Mouse (Mus musculus): Measurements from ENCODE around the gene Creg1. TPM values are rescaled to one million over a fixed set of nuclear protein-coding genes. Genes with fewer than 3 reads are reported as not detected.

The Creg1 gene
- 66.3 and 74.9 TPM in 2 replicates for polyA plus RNA-seq (2015; fragmentation: Nextera tagmentation; extraction: Ambion mirVana)

DNA sequence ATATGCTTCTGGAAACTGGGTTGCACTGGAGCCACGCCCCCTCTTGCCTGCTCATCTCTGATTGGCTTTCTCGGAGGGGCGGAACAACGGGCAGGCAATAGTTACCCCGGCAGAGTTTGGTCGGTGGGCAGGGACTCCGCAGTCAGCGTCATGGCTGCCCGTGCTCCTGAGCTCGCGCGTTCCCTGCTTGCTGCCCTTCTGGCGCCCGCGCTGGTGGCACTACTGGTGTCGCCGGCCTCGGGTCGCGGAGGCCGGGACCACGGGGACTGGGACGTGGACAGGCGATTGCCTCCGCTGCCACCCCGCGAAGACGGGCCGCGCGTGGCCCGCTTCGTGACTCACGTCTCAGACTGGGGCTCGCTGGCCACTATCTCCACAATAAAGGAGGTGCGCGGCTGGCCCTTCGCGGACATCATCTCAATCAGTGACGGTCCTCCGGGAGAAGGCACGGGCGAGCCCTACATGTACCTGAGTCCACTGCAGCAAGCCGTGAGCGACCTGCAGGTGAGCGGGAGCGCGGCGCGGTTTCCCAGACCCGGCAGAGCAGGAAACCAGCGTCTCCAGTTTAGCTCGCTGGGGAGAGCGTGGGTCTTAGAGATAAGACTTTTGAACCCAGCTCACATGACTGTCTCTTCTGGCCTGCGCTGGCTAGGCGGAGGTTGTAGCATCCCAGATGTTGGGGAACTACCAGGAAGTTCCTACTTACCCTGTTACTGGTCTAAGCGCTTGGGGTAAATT lies at the start of gene Creg1:
TSS of gene Creg1 (plus strand) at position 112 of the 738 bp plus-strand sequence.
- H3K36me3 ChIP-seq: no peaks in the 10 kb centered on the region
- peak within 1 kb of the TSS; percentile 71 for H3K27ac ChIP-seq
- no peaks in the 10 kb centered on the region for H3K27me3 ChIP-seq
- ATAC-seq (ENCODE audit: borderline replicate concordance, extremely low read depth, low FRiP score, low TSS enrichment): peak; percentile 97
- H3K9me3 ChIP-seq: no peaks in the 10 kb centered on the region
- H3K4me3 ChIP-seq: peak within 1 kb of the TSS; percentile 69
- H3K4me2 ChIP-seq: peak within 1 kb of the TSS; percentile 92
- WGBS: under 1% methylated on average over 57 of the region's 57 CpGs
- peaks cover 17% of the 10 kb centered on the region for H3K4me1 ChIP-seq
- peak within 1 kb of the TSS; percentile 83 for H3K9ac ChIP-seq

- peaks cover 21% of the 10 kb centered on the region for H3K4me1 ChIP-seq
- H3K4me2 ChIP-seq: no peak overlapping the region
- ATAC-seq (ENCODE audit: borderline replicate concordance, extremely low read depth, low FRiP score, low TSS enrichment): no peak
- H3K27me3 ChIP-seq: no peaks in the 10 kb centered on the region
- H3K9me3 ChIP-seq: no peaks in the 10 kb centered on the region
- H3K4me3 ChIP-seq: no peak overlapping the region
- 57% methylated on average over 5 of the region's 5 CpGs for WGBS
- no peak overlapping the region for H3K27ac ChIP-seq
- no peaks in the 10 kb centered on the region for H3K36me3 ChIP-seq
- H3K9ac ChIP-seq: no peak overlapping the region
These were observed 49.7 kb upstream of the Creg1 start for GRCm38 (mm10) chr1:165713798-165714197.

- WGBS: 86% methylated on average over 4 of the region's 4 CpGs
- H3K27ac ChIP-seq: no peak overlapping the region
- ATAC-seq (ENCODE audit: borderline replicate concordance, extremely low read depth, low FRiP score, low TSS enrichment): no peak
These were observed 47.1 kb upstream of the Creg1 start for GRCm38 (mm10) chr1:165716426-165716825.

DNA sequence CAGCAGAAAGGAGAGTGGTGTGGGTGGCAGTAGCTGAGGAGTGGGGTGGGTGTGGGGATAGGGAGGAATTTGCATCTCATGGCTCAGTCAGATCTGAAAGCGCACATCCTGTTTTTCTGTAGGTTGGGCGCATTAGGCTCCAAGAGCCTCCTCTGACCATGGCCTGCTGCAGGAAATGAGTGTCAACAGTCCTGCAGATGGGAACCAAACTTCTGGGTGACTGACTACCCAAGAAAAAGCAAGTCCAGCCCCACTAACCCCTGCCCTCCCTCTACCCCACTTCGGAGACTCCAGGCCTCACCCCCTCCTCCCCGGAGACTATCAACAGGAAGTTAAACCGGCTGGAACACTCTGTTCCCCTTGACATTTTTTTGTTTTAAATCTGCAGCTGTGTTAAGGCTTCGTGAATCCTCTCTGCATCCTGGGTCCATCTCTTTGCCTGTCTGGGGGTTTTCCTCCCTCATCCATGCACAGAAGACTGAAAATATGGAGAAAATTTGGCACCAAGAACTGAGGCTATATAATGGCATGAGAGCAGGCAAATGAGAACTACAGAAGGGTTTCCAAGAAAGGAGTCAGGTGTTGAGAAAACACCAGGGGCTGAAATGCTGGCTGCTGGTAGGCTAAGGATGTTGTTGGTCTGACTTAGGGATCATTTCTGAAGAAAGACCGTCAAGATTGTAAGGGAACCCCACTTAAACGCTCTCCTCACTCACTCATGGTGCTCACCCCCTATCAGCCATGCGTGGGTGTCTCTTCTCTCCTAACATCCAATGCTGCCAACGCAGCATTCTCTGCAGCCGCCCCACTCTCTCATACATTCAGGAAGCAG lies 45.6 kb upstream of the Creg1 start:
- H3K27ac ChIP-seq: peak overlapping the region; percentile 93
- peaks cover 18% of the 10 kb centered on the region for H3K4me1 ChIP-seq
- 27% methylated on average over 11 of the region's 11 CpGs for WGBS
- peak overlapping the region; percentile 42 for H3K4me2 ChIP-seq
- 0 out of 2 replicates have a peak overlapping the region, but pooled peaks have one; percentile 1 for H3K4me3 ChIP-seq
- H3K9ac ChIP-seq: no peak overlapping the region
- H3K9me3 ChIP-seq: no peaks in the 10 kb centered on the region
- H3K27me3 ChIP-seq: no peaks in the 10 kb centered on the region
- peak; percentile 85 for ATAC-seq (ENCODE audit: borderline replicate concordance, extremely low read depth, low FRiP score, low TSS enrichment)
- H3K36me3 ChIP-seq: no peaks in the 10 kb centered on the region

More at GRCm38 (mm10) chr1:165716426-165716825, 47.1 kb upstream of the Creg1 start:
- Histone ChIP-seq H3K9ac (no peak overlapping the region), H3K4me2 (no peak overlapping the region), H3K27me3 (no peaks in the 10 kb centered on the region), H3K9me3 (no peaks in the 10 kb centered on the region), H3K4me1 (peaks cover 18% of the 10 kb centered on the region), H3K4me3 (no peak overlapping the region), H3K36me3 (no peaks in the 10 kb centered on the region)

DNA sequence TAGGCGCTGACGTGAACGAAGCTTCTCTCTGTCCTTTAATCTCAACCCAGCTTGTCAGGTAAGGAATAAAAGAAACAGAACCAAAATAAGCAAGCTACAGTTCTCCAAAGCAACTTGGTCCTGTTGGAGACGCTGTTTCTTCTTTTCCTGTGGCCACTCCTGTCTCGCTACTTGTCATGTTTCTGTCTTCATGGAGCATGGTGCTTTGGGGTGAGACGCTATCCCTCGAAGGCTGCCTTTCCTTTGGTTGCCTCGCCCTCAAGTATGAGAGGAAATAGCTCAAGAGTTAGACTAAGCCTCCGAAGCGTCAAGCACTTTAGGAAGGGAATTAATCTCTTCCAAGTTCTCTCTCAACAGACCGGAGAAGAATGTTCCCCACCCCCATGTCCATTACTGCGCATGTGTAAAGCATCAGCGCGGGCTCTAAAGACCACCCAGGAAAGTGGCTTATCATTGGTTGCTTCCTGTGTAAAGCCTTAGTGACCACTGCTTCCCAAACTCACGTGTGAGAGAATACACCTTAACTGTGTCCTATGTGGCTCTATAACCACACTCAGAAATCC lies 44.9 kb upstream of the Creg1 start:
- WGBS: 16% methylated on average over 15 of the region's 15 CpGs
- H3K27ac ChIP-seq: peak overlapping the region; percentile 93
- H3K4me1 ChIP-seq: peaks cover 18% of the 10 kb centered on the region
- ATAC-seq (ENCODE audit: borderline replicate concordance, extremely low read depth, low FRiP score, low TSS enrichment): peak; percentile 25; the same call in 1 of the 2 replicates
- peak overlapping the region; percentile 42 for H3K4me2 ChIP-seq
- H3K4me3 ChIP-seq: 0 out of 2 replicates have a peak overlapping the region, but pooled peaks have one; percentile 1
- no peaks in the 10 kb centered on the region for H3K9me3 ChIP-seq
- no peaks in the 10 kb centered on the region for H3K27me3 ChIP-seq
- H3K36me3 ChIP-seq: no peaks in the 10 kb centered on the region
- no peak overlapping the region for H3K9ac ChIP-seq

- Histone ChIP-seq H3K27me3 (no peaks in the 10 kb centered on the region), H3K4me1 (peaks cover 18% of the 10 kb centered on the region), H3K27ac (no peak overlapping the region), H3K4me2 (no peak overlapping the region), H3K4me3 (no peak overlapping the region), H3K9ac (no peak overlapping the region), H3K36me3 (no peaks in the 10 kb centered on the region), H3K9me3 (no peaks in the 10 kb centered on the region)
- WGBS: 80% methylated on average over 9 of the region's 9 CpGs
- no peak for ATAC-seq (ENCODE audit: borderline replicate concordance, extremely low read depth, low FRiP score, low TSS enrichment)
These were observed 40.9 kb upstream of the Creg1 start for GRCm38 (mm10) chr1:165722531-165723123.

DNA sequence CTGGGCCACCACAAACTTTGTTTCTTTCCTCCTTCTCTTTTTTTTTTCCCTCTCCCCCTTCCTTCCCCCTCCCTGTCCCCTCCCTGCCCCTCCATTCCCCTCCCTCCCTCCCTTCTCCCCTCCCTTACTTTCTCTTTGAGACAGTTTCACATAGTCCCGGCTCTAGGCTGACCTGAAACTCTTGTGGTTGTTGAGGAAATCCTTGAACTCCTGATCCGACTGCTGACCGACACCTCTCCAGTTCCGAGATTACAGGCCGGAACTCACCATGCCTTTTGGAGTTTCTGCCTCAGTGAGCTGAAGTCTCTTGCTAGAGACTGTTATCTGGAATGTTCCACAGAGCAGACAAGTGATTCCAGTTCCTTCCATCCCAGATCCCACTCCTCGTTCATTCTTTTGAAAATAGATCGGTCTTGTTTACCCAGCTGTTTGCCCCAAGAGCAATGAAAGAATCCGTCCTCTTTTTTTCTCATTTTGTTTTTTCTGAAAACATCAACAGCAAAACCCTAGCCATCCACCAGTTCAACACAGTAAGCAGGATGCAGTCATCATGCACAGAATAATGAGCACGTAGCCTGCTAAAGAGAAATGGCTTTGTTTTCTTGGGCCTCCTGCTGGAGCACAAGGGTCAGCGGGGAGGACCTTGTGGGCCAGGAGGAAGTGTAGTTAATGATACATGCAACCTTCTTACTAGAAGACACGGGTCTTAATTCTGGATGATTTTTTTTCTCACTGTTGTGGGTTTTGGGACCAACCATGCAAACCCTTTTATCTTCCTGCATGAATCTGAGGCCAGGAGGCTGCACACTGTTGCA lies 39.1 kb upstream of the Creg1 start:
- H3K4me1 ChIP-seq: 0 out of 2 replicates have a peak, but pooled peaks cover 5% of the 10 kb centered on the region
- H3K9me3 ChIP-seq: no peaks in the 10 kb centered on the region
- H3K4me3 ChIP-seq: no peak overlapping the region
- no peaks in the 10 kb centered on the region for H3K36me3 ChIP-seq
- WGBS: 50% methylated on average over 11 of the region's 11 CpGs
- H3K27ac ChIP-seq: no peak overlapping the region
- no peaks in the 10 kb centered on the region for H3K27me3 ChIP-seq
- no peak overlapping the region for H3K4me2 ChIP-seq
- ATAC-seq (ENCODE audit: borderline replicate concordance, extremely low read depth, low FRiP score, low TSS enrichment): no peak
- no peak overlapping the region for H3K9ac ChIP-seq

DNA sequence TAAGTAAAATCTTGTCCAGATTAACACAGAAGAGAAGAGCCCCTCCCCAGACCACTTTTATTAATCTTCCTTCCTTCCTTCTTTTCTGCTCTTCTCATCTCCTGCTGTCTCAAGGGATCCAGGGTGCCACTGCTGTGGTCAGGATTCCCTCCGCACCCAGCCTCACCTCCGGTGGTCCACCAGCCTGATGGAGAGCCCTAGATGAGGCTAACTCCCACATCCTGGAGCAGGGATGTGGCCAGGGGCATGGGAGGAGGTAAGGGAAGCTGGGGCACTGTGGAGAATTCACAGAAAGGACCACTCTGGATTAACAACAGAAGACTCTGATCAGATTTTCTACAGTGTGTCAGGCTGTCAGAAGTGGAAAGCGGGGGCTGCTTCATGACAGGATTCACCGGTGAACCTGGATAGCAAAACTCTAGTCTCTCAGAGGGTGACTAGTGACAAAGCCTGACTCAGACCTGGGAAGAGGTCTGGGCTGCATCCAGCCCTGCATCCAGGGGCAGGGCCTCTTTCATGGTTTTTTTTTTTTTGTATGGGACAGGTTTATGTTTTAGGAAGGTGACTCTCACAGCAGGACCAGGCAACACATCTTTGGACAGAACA lies 38.4 kb upstream of the Creg1 start:
- Histone ChIP-seq H3K36me3 (no peaks in the 10 kb centered on the region), H3K9me3 (no peaks in the 10 kb centered on the region), H3K4me3 (no peak overlapping the region), H3K27ac (no peak overlapping the region), H3K4me1 (0 out of 2 replicates have a peak, but pooled peaks cover 5% of the 10 kb centered on the region), H3K27me3 (no peaks in the 10 kb centered on the region), H3K4me2 (no peak overlapping the region), H3K9ac (no peak overlapping the region)
- ATAC-seq (ENCODE audit: borderline replicate concordance, extremely low read depth, low FRiP score, low TSS enrichment): no peak
- whole genome bisulfite sequencing: 88% methylated on average over 4 of the region's 4 CpGs

DNA sequence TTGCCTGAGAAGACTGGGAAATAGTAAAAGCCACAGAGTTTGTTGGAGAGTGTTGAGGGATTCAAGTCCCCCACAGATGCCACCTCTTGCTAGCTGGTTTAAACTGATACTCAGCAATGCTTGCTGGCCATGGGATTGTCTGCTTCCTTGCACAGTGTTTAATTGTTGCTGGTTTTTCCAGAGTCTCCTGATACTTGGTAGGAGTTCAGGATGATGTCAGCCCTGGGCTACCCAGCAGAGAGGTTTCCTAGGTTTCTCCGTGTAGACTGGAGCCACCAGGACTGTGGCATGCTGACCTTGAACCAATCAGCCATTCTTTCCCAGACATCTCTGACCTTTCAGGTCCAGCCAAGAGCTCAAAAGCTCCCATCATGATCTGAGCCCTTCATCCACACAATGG lies 36.6 kb upstream of the Creg1 start:
- H3K27me3 ChIP-seq: no peaks in the 10 kb centered on the region
- no peak for ATAC-seq (ENCODE audit: borderline replicate concordance, extremely low read depth, low FRiP score, low TSS enrichment)
- WGBS: 38% methylated on average over 1 of the region's 1 CpGs
- no peaks in the 10 kb centered on the region for H3K9me3 ChIP-seq
- no peak overlapping the region for H3K27ac ChIP-seq
- H3K4me3 ChIP-seq: no peak overlapping the region
- H3K36me3 ChIP-seq: no peaks in the 10 kb centered on the region
- no peak overlapping the region for H3K9ac ChIP-seq
- no peak overlapping the region for H3K4me2 ChIP-seq
- H3K4me1 ChIP-seq: 0 out of 2 replicates have a peak, but pooled peaks cover 5% of the 10 kb centered on the region

GRCm38 (mm10) chr1:165728057-165728639 lies 35.4 kb upstream of the Creg1 start:
- Histone ChIP-seq H3K4me1 (0 out of 2 replicates have a peak, but pooled peaks cover 5% of the 10 kb centered on the region), H3K4me2 (no peak overlapping the region)
- 86% methylated on average over 3 of the region's 3 CpGs for WGBS

More at GRCm38 (mm10) chr1:165728057-165728639, 35.4 kb upstream of the Creg1 start:
- no peak for ATAC-seq (ENCODE audit: borderline replicate concordance, extremely low read depth, low FRiP score, low TSS enrichment)
- no peak overlapping the region for H3K27ac ChIP-seq
- H3K36me3 ChIP-seq: no peaks in the 10 kb centered on the region
- H3K27me3 ChIP-seq: no peaks in the 10 kb centered on the region
- H3K9ac ChIP-seq: no peak overlapping the region
- H3K9me3 ChIP-seq: no peaks in the 10 kb centered on the region
- no peak overlapping the region for H3K4me3 ChIP-seq
